Mouse (Mus musculus) inflammation-experienced regulatory T-cells, adult 6 months (primary cell): ENCODE measurements around the gene Rasd1. TPM values are rescaled to one million over a fixed set of nuclear protein-coding genes. Genes with fewer than 3 reads are reported as not detected.

ENCODE experiments used
- polyA plus RNA-seq, 3 experiments: library from polyadenylated mRNA; unstranded; fragments of 100-300 nt; shearing (Covaris generic); gene quantifications; one replicate each; pipeline ENCODE4 v1.2.1; 2017

The Rasd1 gene
- polyA plus RNA-seq, 3 experiments from 2014 or later, result 0.88 TPM; not detected in 2

Other genes with a start within 250 kb of the Rasd1 start
- gene Pld6, start 177.3 kb downstream of the Rasd1 start, polyA plus RNA-seq, result under 1 TPM in 1 of 3 experiments, not detected in 2; 0.51 TPM
- gene Flcn, start 154.9 kb downstream of the Rasd1 start, polyA plus RNA-seq, result 10 to 100 TPM; 19.6 to 30.6 (median 23.2) TPM
- gene Nt5m, start 125.5 kb downstream of the Rasd1 start, polyA plus RNA-seq, result 1 to 10 TPM; 6.3 to 8.8 (median 7.6) TPM
- 10 to 100 TPM; 75.3 to 89.0 (median 88.4) TPM for gene Cops3, start 125.1 kb downstream of the Rasd1 start, polyA plus RNA-seq
- gene Med9, start 16.7 kb downstream of the Rasd1 start, polyA plus RNA-seq, result 1 to 10 TPM; 4.0 to 8.1 (median 6.0) TPM
- 1 to 10 TPM in 2 of 3 experiments, under 1 TPM in 1; 0.74 to 2.5 (median 1.9) TPM for gene Pemt, start 81.5 kb upstream of the Rasd1 start, polyA plus RNA-seq
- 10 to 100 TPM in 2 of 3 experiments, 1 to 10 TPM in 1; 5.6 to 12.2 (median 12.1) TPM for gene Rai1, start 140.1 kb upstream of the Rasd1 start, polyA plus RNA-seq